8 mouse cellular contexts compared by ENCODE assay signal in the genomic region with DNA sequence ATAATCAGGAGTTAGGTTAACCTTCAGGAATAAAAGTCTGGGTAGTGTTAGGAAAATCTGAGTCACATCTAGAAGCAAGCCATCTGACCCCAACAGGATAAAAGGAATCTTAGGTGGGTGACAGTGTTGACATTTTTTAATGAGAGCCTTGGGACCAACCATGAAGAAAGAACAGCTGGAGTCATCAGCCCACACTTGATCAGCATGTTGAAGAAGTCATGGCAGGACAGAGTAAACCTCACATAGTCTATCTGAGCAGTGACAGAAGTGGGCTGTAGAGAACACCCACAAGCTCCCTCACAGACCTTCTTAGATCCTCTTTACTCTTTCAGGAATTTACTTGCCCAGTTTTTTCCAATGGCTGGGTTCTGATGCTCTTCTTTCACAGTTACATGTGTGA.
"Had no signal": no experiment of that assay in that cellular context is flagged by ENCODE, and none has a peak within 500 bp of the region (broad histone marks: within the 10 kb centered on the region; RNA-seq: fewer than 3 reads in every experiment).

No protein-coding gene starts in this region.

- DNase-seq: lung, embryonic 14.5 days; right cerebral cortex, postnatal 14 days; thymus, adult 2 months; thymus, postnatal 25 days; thymus, postnatal 4 days had no signal

- ATAC-seq: liver, embryonic 12.5 days; midbrain, embryonic 13.5 days; midbrain, embryonic 15.5 days had no signal
